Mouse (Mus musculus): ENCODE measurements around the gene Hoxb1.

Hoxb1 gene

GRCm38 (mm10) chr11:96334002-96334364 is 31.6 kb upstream of the Hoxb1 start:
- no peak for DNase-seq (ENCODE audit: low read depth, low spot score)

GRCm38 (mm10) chr11:96334998-96335397 is 30.6 kb upstream of the Hoxb1 start:
- no peak for DNase-seq (ENCODE audit: low read depth, low spot score)

GRCm38 (mm10) chr11:96336597-96336996 is 29.0 kb upstream of the Hoxb1 start:
- no peak for DNase-seq (ENCODE audit: low read depth, low spot score)

GRCm38 (mm10) chr11:96337026-96337425 is 28.5 kb upstream of the Hoxb1 start:
- no peak for DNase-seq (ENCODE audit: low read depth, low spot score)

GRCm38 (mm10) chr11:96338957-96339855 is 26.3 kb upstream of the Hoxb1 start:
- DNase-seq (ENCODE audit: low read depth, low spot score) = no peak

- no peak for DNase-seq (ENCODE audit: low read depth, low spot score)
Observed at GRCm38 (mm10) chr11:96340698-96341365, 24.7 kb upstream of the Hoxb1 start.

- DNase-seq (ENCODE audit: low read depth, low spot score) = no peak
Observed at GRCm38 (mm10) chr11:96341701-96342575, 23.6 kb upstream of the Hoxb1 start.

- DNase-seq (ENCODE audit: low read depth, low spot score) = no peak
Observed at GRCm38 (mm10) chr11:96342576-96342930, 23.0 kb upstream of the Hoxb1 start.

GRCm38 (mm10) chr11:96343206-96343745 is 22.3 kb upstream of the Hoxb1 start:
- no peak for DNase-seq (ENCODE audit: low read depth, low spot score)

- no peak for DNase-seq (ENCODE audit: low read depth, low spot score)
Observed at GRCm38 (mm10) chr11:96344061-96344877, 21.3 kb upstream of the Hoxb1 start.

- DNase-seq (ENCODE audit: low read depth, low spot score) = no peak
Observed at GRCm38 (mm10) chr11:96344878-96345159, 20.7 kb upstream of the Hoxb1 start.

- DNase-seq (ENCODE audit: low read depth, low spot score) = no peak
Observed at GRCm38 (mm10) chr11:96345220-96345892, 20.2 kb upstream of the Hoxb1 start.

GRCm38 (mm10) chr11:96345893-96346806 is 19.4 kb upstream of the Hoxb1 start:
- DNase-seq (ENCODE audit: low read depth, low spot score) = no peak

- no peak for DNase-seq (ENCODE audit: low read depth, low spot score)
Observed at GRCm38 (mm10) chr11:96346916-96347520, 18.5 kb upstream of the Hoxb1 start.

GRCm38 (mm10) chr11:96347717-96348116 is 17.8 kb upstream of the Hoxb1 start:
- DNase-seq (ENCODE audit: low read depth, low spot score) = no peak

GRCm38 (mm10) chr11:96348141-96348928 is 17.2 kb upstream of the Hoxb1 start:
- DNase-seq (ENCODE audit: low read depth, low spot score) = no peak

- no peak for DNase-seq (ENCODE audit: low read depth, low spot score)
Observed at GRCm38 (mm10) chr11:96348988-96349387, 16.6 kb upstream of the Hoxb1 start.
